In the genomic region with DNA sequence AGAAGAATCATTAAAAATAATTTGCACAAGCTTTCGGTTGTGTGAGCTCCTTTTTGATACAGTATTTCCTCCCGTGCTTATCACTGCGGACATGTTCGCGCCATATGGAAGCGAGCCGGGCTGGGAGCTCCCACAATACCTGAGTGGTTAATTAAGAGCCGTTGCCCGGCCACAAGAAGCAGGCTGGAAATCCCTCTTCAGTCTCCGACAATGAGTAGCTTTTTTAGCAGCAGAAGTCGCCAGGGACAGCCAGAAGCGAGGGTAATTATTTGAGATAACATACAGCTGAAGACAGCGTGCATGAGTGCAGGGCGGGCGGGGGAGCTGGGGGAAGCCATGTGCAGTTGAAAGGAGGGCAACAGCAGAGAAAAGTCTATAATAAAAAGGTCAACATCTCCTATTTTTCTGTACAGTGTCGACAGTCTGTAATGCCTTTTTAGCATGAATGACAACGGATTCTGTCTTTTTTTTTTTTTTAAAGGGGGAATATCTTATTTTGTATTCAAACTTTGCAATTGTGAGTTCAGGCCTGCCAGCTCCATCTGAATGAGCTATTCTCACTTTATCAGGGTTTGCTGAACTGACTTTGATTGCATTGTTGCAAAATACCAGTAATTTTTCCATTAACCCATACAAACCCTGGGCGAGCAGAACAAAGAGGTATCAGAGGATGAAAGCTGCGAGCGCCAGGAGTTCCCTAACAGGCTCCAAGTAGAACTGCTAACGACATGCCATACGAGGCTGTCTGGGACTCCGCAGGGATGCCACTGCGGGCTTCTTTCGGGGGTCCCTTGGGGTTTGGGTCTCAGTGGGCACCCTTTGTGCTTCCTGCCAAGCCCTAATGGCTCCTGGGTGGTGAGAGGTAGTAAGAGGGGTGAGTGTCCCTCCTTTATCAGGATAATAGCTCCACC, we compare ENCODE assay signal across 8 mouse cellular contexts.
DNase-seq lines count a peak whose midpoint lies in the region; ATAC-seq lines count a peak whose summit lies in the region.
"Had no signal": no experiment of that assay in that cellular context is flagged by ENCODE, and none has a peak within 500 bp of the region (broad histone marks: within the 10 kb centered on the region; RNA-seq: fewer than 3 reads in every experiment).

No protein-coding gene starts in this region.

- peak; percentile 58 for DNase-seq in embryo, embryonic 11 days
- DNase-seq in embryonic facial prominence, embryonic 14.5 days (ENCODE audit: low spot score) = peak; percentile 73
- DNase-seq in hindbrain, embryonic 10.5 days (ENCODE audit: low spot score) = no peak
- DNase-seq in midbrain, embryonic 10.5 days (ENCODE audit: low spot score) = peak; percentile 32
- DNase-seq in adrenal gland, postnatal 14 days = no peak
- DNase-seq in layer of hippocampus, postnatal 36 days = no peak
- no peak for DNase-seq in kidney, postnatal 36 days

- no peak overlapping the region for H3K27ac ChIP-seq in embryonic facial prominence, embryonic 14.5 days (replicated peaks; ENCODE audit: low read depth, low read length)
- H3K27ac ChIP-seq in hindbrain, embryonic 10.5 days = peak overlapping the region; percentile 56
- H3K27ac ChIP-seq in midbrain, embryonic 10.5 days (replicated peaks) = peak overlapping the region; percentile 78

- ATAC-seq in embryonic facial prominence, embryonic 14.5 days (ENCODE audit: low read depth) = peak; percentile 26; the same call in 1 of the 2 replicates

- 0 out of 2 replicates have a peak overlapping the region, but pooled peaks have one; percentile 14 for H3K9ac ChIP-seq in embryonic facial prominence, embryonic 14.5 days (ENCODE audit: low read depth, low read length)

- 30% methylated on average over 25 of the region's 25 CpGs for WGBS in embryonic facial prominence, embryonic 14.5 days
- 47% methylated on average over 25 of the region's 25 CpGs for WGBS in hindbrain, embryonic 10.5 days
- 51% methylated on average over 25 of the region's 25 CpGs for WGBS in midbrain, embryonic 10.5 days

- H3K4me1 ChIP-seq in embryonic facial prominence, embryonic 14.5 days (ENCODE audit: control insufficient read depth, insufficient read depth, low read length) = peaks cover 21% of the 10 kb centered on the region; the same call in 1 of the 2 replicates
- H3K4me1 ChIP-seq in hindbrain, embryonic 10.5 days (replicated peaks) = peaks cover 82% of the 10 kb centered on the region
- peaks cover 78% of the 10 kb centered on the region for H3K4me1 ChIP-seq in midbrain, embryonic 10.5 days

- no peaks in the 10 kb centered on the region for H3K36me3 ChIP-seq in embryonic facial prominence, embryonic 14.5 days (ENCODE audit: control insufficient read depth, insufficient read depth, low read length)
- H3K36me3 ChIP-seq in hindbrain, embryonic 10.5 days = no peaks in the 10 kb centered on the region
- H3K36me3 ChIP-seq in midbrain, embryonic 10.5 days = no peaks in the 10 kb centered on the region

- peak overlapping the region; percentile 44 for H3K4me2 ChIP-seq in embryonic facial prominence, embryonic 14.5 days (ENCODE audit: low read depth, low read length)

- peaks cover 14% of the 10 kb centered on the region; the same call in 1 of the 2 replicates for H3K27me3 ChIP-seq in embryonic facial prominence, embryonic 14.5 days (replicated peaks; ENCODE audit: control insufficient read depth, insufficient read depth, low read length)
- H3K27me3 ChIP-seq in hindbrain, embryonic 10.5 days (ENCODE audit: insufficient read depth, poor library complexity, severe bottlenecking) = peaks cover 63% of the 10 kb centered on the region
- H3K27me3 ChIP-seq in midbrain, embryonic 10.5 days (ENCODE audit: low read depth, poor library complexity, severe bottlenecking) = peaks cover 82% of the 10 kb centered on the region

- peaks cover 3% of the 10 kb centered on the region; the same call in 1 of the 2 replicates for H3K9me3 ChIP-seq in embryonic facial prominence, embryonic 14.5 days (ENCODE audit: control insufficient read depth, low read length)
- H3K9me3 ChIP-seq in hindbrain, embryonic 10.5 days = 0 out of 2 replicates have a peak, but pooled peaks cover 2% of the 10 kb centered on the region
- no peaks in the 10 kb centered on the region for H3K9me3 ChIP-seq in midbrain, embryonic 10.5 days (replicated peaks)

- no peak overlapping the region for H3K4me3 ChIP-seq in embryonic facial prominence, embryonic 14.5 days (ENCODE audit: low read depth, low read length)
- H3K4me3 ChIP-seq in hindbrain, embryonic 10.5 days = 0 out of 2 replicates have a peak overlapping the region, but pooled peaks have one; percentile 16
- H3K4me3 ChIP-seq in midbrain, embryonic 10.5 days = 0 out of 2 replicates have a peak overlapping the region, but pooled peaks have one; percentile 7
- H3K4me3 ChIP-seq: erythroblast, embryonic 14.5 days had no signal

Comparison
In these comparisons a context has a peak if more than half of its experiments do, and no peak if none do; other contexts are left out.
1. DNase-seq: peak in embryo, embryonic 11 days (single experiment), embryonic facial prominence, embryonic 14.5 days (single experiment) and midbrain, embryonic 10.5 days (single experiment); none in hindbrain, embryonic 10.5 days (single experiment), adrenal gland, postnatal 14 days (single experiment), layer of hippocampus, postnatal 36 days (0 of 2) and kidney, postnatal 36 days (0 of 2).